14 mouse cellular contexts compared by ENCODE assay signal in genomic region chr8:12800246-12800645, GRCm38 (mm10). TPM values are rescaled to one million over a fixed set of nuclear protein-coding genes. Genes with fewer than 3 reads are reported as not detected.
DNase-seq lines count a peak whose midpoint lies in the region; ATAC-seq and TF ChIP-seq lines count a peak whose summit lies in the region.
"Had no signal": no experiment of that assay in that cellular context is flagged by ENCODE, and none has a peak within 500 bp of the region (broad histone marks: within the 10 kb centered on the region; RNA-seq: fewer than 3 reads in every experiment).

No protein-coding gene starts in this region.

- no peak for ATAC-seq in heart, embryonic 12.5 days (ENCODE audit: insufficient number of reproducible peaks, low FRiP score)
- ATAC-seq in kidney, embryonic 15.5 days (replicated peaks; ENCODE audit: low FRiP score) = no peak
- ATAC-seq: midbrain, embryonic 15.5 days had no signal

- no peaks in the 10 kb centered on the region for H3K36me3 ChIP-seq in heart, embryonic 12.5 days
- H3K36me3 ChIP-seq in kidney, embryonic 15.5 days = no peaks in the 10 kb centered on the region
- H3K36me3 ChIP-seq in kidney, adult 2 months (ENCODE audit: control insufficient read depth, insufficient read depth, low read length) = no peaks in the 10 kb centered on the region
- H3K36me3 ChIP-seq: hindbrain, embryonic 12.5 days; midbrain, embryonic 15.5 days had no signal

- H3K4me2 ChIP-seq in heart, embryonic 12.5 days = no peak overlapping the region
- H3K4me2 ChIP-seq in kidney, embryonic 15.5 days = no peak overlapping the region
- H3K4me2 ChIP-seq: hindbrain, embryonic 12.5 days; midbrain, embryonic 15.5 days had no signal

- no peak overlapping the region for H3K4me3 ChIP-seq in heart, embryonic 12.5 days
- no peak overlapping the region for H3K4me3 ChIP-seq in kidney, embryonic 15.5 days (replicated peaks)
- H3K4me3 ChIP-seq in kidney, adult 2 months (ENCODE audit: insufficient read depth, low read depth, low read length) = no peak overlapping the region
- H3K4me3 ChIP-seq: hindbrain, embryonic 12.5 days; midbrain, embryonic 15.5 days had no signal

- no peaks in the 10 kb centered on the region for H3K9me3 ChIP-seq in heart, embryonic 12.5 days (replicated peaks)
- no peaks in the 10 kb centered on the region for H3K9me3 ChIP-seq in kidney, embryonic 15.5 days (replicated peaks)
- H3K9me3 ChIP-seq: hindbrain, embryonic 12.5 days; midbrain, embryonic 15.5 days had no signal

- H3K4me1 ChIP-seq in heart, embryonic 12.5 days (replicated peaks) = peaks cover 59% of the 10 kb centered on the region
- peaks cover 59% of the 10 kb centered on the region for H3K4me1 ChIP-seq in kidney, embryonic 15.5 days
- H3K4me1 ChIP-seq in kidney, adult 2 months (ENCODE audit: control insufficient read depth, insufficient read depth, low read length) = peaks cover 32% of the 10 kb centered on the region

- no peak for TF ChIP-seq CTCF in kidney, adult 2 months (conservative IDR thresholded peaks at IDR 0.05; ENCODE audit: insufficient read depth, insufficient read length, low read depth, low read length)

- no peaks in the 10 kb centered on the region for H3K27me3 ChIP-seq in heart, embryonic 12.5 days (replicated peaks)
- H3K27me3 ChIP-seq in kidney, embryonic 15.5 days = no peaks in the 10 kb centered on the region
- H3K27me3 ChIP-seq in kidney, adult 2 months (replicated peaks; ENCODE audit: control insufficient read depth, insufficient read depth, low read length) = no peaks in the 10 kb centered on the region
- H3K27me3 ChIP-seq: hindbrain, embryonic 12.5 days; midbrain, embryonic 15.5 days had no signal

- no peak overlapping the region for H3K27ac ChIP-seq in heart, embryonic 12.5 days (ENCODE audit: poor library complexity, severe bottlenecking)
- no peak overlapping the region; the same call in 1 of the 2 replicates for H3K27ac ChIP-seq in kidney, embryonic 15.5 days
- H3K27ac ChIP-seq in kidney, adult 2 months (ENCODE audit: insufficient read depth, low read depth, low read length) = no peak overlapping the region
- H3K27ac ChIP-seq: hindbrain, embryonic 12.5 days; macrophage; midbrain, embryonic 15.5 days had no signal

- DNase-seq in heart, adult 11 months = no peak
- peak; percentile 58 for DNase-seq in kidney, adult 11 months
- DNase-seq in kidney, adult 2 months = peak; percentile 79
- peak; percentile 65 to 80 for DNase-seq in kidney, postnatal 25 days
- DNase-seq in layer of hippocampus, postnatal 14 days (ENCODE audit: low spot score in 2 of 2) = no peak
- no peak for DNase-seq in adrenal gland, adult 8-10 months
- DNase-seq: cerebellum, postnatal 25 days; gastrocnemius, postnatal 14 days; right cerebral cortex, postnatal 14 days had no signal

- H3K9ac ChIP-seq in heart, embryonic 12.5 days = peak overlapping the region; percentile 37; the same call in 1 of the 2 replicates
- no peak overlapping the region for H3K9ac ChIP-seq in kidney, embryonic 15.5 days
- H3K9ac ChIP-seq: hindbrain, embryonic 12.5 days; midbrain, embryonic 15.5 days had no signal

- WGBS in heart, embryonic 12.5 days = 66% methylated on average over 2 of the region's 2 CpGs
- 73% methylated on average over 2 of the region's 2 CpGs for WGBS in kidney, embryonic 15.5 days
- 46% methylated on average over 2 of the region's 2 CpGs for WGBS in kidney, adult 2 months

- TF ChIP-seq POLR2A in kidney, adult 2 months (IDR thresholded peaks at IDR 0.05; ENCODE audit: low read depth, low read length) = no peak

RNA-seq across cellular contexts. Expression of gene Atp11a, which starts 43.4 kb away (rescaled TPM):
- 21.5 and 23.7 TPM in 2 replicates for polyA plus RNA-seq in heart, embryonic 12.5 days (2016; fragmentation: Nextera tagmentation; extraction: Ambion mirVana)
- polyA plus RNA-seq in kidney, embryonic 15.5 days (2015; fragmentation: Nextera tagmentation; extraction: Ambion mirVana) = 14.6 and 17.0 TPM in 2 replicates
- 176 and 271 TPM in 2 replicates for polyA plus RNA-seq in kidney, adult 2 months (2012; rRNA removed)
- 10 to 100 TPM; 58.0 to 62.5 TPM for total RNA-seq in layer of hippocampus, postnatal 14 days (2021)
- 100 to 1,000 TPM; 139 to 237 (median 193) TPM for total RNA-seq in adrenal gland, adult 8-10 months (2022)

Comparison
In these comparisons a context has a peak if more than half of its experiments do, and no peak if none do; other contexts are left out.
1. DNase-seq: peak in kidney, adult 11 months (single experiment), kidney, adult 2 months (single experiment) and kidney, postnatal 25 days (2 of 2); none in heart, adult 11 months (single experiment), layer of hippocampus, postnatal 14 days (0 of 2) and adrenal gland, adult 8-10 months (single experiment).